Mouse (Mus musculus): ENCODE results near the gene Tor1b.

Gene Tor1b

DNA sequence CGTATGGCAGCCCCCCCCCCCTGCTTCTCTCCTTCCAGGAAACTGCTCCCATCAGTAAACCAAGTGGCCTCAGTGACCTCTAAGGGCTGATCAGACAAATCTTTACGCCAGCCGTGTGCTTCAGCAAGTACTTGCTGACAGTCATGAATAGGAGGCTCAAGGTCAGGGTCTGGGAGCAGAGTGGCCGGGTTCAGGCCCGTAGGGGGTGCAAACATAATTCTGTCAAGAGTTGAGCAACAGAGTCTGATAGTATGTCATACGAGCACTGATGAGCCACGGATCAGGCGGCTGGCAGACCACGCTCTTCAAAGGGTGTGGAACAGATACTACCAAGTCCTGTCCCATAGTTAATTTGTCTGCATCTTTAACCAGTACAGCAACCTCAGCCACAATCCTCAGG, 37.5 kb downstream of the Tor1b start:
- DNase-seq (ENCODE audit: low spot score), result no peak

DNA sequence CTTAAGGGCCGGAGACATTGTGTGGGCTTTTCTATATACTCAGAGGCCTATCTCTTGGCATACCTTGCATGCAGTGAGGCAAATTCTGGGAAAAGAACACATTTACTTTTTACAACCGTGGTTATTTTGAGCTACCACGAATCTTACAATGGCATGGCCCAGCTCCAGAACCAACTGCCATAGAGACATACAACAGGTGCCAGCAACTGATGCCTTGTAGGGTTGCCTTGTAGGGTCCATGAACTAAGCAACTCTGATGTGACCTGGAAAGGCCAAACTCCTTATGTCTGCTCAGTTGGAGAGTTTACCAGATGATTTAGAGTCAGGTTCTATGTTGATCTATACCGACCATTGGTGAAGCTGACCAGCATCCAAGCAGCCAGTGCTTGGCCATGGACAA, 42.1 kb downstream of the Tor1b start:
- DNase-seq (ENCODE audit: low spot score), result no peak

DNA sequence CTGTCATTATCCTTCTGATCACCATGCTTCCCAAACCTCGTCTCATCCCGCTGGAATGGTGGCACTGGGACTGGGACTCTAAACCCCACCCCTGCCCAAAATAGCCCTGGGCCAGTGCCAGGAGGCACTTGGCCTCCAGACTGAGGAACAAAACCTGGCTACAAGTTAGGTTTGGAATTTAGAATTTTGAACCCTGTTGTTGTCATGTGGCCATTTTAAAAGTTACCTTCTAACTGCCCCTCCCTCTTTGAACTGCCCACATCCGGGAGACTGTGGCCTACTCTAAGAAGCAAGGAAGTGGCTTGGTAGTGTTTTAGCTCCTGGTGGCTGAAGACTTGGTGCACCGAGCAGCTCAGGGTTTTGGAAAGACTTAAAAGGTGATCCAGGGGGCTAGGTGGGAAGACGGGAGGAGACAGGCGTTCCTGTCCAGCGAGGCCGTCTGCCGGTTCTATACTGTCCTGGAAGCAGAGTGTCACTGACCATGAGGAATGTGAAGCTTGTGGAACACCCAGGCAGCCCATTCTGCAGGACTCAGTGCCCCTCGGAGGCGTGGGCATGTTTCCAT, 42.8 kb downstream of the Tor1b start:
- no peak for DNase-seq (ENCODE audit: low spot score)

DNA sequence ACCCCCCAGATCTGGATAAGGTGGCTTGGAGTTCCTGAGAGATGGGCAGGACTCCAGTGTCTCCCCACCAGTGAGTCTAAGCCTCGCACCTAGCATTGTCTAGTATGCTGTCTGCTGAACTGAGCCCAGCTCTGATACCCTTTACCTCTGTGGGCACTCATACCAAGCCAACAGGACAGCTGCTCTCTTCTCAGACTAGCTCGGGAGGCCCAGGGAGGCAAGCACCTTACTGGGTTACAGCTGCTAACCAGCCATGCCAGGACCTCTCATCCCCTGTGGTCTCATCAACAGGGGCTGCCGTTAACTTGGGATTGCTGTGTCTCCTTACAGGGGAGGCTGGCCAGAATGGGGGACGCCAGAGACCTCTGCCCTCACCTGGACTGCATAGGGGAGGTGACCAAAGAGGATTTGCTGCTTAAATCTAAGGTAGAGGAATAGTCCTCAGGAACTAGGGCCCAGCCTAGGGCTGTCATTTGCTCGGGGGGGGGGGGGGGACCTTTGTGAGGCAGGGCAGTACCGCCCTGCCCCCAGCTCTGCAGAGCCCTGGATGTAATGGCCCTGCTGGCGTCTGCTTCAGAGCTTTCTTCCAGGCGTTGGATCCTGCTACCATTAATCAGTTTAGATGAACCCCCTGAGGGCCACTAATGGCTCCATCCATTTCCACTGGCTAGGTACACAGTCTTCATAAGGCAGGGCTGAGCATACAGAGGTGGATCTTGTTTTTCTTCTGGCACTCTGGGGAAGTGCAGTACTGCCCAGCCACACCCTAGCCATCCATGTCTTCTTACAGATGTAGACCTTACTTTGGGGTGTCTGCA, 45.9 kb downstream of the Tor1b start:
- no peak for DNase-seq (ENCODE audit: low spot score)

DNA sequence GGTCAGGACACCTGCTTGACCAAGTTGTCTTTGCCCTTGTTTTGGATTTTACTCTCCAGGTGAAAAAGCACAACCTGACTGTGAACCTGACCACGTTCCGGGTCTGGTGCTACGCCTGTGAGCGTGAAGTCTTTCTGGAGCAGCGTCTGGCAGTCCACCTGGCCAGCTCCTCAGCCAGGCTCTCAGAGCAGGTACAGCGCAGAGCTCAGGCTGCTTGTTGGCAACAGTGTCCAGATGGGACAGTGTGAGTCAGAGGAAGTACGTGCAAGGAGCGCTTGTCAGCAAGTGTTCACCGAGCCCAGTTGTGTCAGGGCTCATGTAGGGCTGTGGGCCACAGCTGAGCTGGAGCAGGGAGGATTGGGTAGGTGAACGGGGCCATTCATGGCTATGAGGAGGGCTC, 50.1 kb downstream of the Tor1b start:
- no peak for DNase-seq (ENCODE audit: low spot score)

DNA sequence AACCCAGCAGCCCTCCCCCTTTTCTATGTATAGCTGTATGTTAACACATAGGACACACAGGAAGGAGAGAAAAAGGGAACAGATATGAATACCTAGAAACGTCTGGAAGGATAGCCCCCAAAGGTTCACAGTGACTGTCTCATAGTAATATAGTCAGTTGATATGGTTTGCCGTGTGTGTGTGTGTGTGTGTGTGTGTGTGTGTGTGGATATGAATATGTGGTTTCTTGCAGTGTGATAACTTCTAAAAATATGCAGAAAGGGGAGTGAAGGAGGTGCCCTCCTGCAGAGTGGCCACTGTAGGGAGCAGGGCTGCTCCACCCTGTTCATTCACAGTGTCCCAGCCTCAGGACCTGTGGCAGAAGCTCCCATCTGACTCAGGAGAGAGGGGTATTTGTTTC, 52.7 kb downstream of the Tor1b start:
- no peak for DNase-seq (ENCODE audit: low spot score)

DNA sequence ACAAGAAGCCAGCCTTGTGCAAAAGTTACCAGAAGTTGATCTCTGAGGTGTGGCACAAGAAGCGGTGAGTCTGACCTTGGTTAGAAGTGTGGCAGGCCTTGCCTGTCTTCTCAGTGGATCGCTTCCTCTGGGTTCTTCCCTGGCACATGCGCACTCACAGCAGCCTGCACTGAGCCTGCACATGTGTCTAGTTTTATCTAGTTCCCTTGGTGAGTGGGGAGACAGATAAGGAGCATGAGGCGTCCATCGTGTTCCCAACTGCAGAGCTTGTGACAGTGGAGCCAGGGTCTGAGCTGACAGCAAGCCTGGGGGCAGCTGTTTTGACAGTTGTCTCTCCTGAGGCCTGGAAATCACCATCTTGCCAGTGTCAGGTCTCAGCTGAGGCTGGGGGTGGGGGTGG, 53.7 kb downstream of the Tor1b start:
- DNase-seq (ENCODE audit: low spot score), result no peak

DNA sequence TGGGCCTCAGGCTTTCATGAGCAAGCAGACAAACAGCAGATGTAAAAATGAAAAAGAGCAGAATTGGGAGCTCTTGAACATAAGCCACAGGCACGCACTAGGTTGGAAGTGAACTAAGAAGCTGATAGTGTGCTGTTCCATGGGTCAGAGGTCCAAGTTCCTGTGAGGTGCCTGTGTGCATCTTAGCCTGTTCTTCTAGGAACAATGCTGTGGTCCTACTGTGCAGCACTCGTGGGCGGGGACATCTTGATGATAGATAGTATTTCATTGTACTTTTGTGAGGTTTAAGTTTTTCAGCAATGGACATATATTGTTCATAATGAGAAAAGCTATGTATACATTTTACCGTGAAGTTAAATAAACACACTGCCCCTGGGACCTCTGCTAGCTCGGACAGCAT, 54.4 kb downstream of the Tor1b start:
- DNase-seq (ENCODE audit: low spot score), result no peak

Measured in embryo, embryonic 10 days (tissue).